Mouse (Mus musculus): Measurements from ENCODE around the gene Amz1.
A peak's percentile ranks its signal among the peaks of the same experiment; 100 is the strongest.

DNA sequence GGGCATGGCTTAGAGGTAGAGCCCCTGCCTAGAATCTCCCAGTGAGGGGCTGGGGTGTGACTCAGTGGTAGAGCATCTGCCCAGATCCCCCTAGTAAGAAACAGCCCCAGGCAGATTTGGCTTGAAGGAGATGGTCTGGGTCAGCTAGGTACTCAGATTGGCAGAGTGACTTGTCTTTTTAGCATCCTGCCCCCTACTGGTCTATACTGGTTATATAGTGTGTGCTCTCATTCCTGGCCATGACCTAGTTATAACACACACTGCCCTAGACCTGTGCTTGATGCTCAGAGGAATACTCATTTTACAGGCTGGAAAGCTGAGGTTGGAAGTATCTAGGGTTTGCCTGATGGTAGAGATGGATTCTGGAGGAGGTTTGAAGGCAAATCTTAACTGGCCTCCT lies 17.9 kb downstream of the Amz1 start:
- TF ChIP-seq CTCF (conservative IDR thresholded peaks at IDR 0.05; ENCODE audit: low read length) (peak; percentile 37), NANOG (IDR thresholded peaks at IDR 0.05; ENCODE audit: borderline replicate concordance, low read length) (no peak)

Data from E14TG2a.4 (cell line).